Mouse (Mus musculus): ENCODE data around the gene Prkaa2.

The Prkaa2 gene

GRCm38 (mm10) chr4:105108641-105109198 lies 970 bp downstream of the Prkaa2 start:
- no peak for DNase-seq (ENCODE audit: low spot score)

DNA sequence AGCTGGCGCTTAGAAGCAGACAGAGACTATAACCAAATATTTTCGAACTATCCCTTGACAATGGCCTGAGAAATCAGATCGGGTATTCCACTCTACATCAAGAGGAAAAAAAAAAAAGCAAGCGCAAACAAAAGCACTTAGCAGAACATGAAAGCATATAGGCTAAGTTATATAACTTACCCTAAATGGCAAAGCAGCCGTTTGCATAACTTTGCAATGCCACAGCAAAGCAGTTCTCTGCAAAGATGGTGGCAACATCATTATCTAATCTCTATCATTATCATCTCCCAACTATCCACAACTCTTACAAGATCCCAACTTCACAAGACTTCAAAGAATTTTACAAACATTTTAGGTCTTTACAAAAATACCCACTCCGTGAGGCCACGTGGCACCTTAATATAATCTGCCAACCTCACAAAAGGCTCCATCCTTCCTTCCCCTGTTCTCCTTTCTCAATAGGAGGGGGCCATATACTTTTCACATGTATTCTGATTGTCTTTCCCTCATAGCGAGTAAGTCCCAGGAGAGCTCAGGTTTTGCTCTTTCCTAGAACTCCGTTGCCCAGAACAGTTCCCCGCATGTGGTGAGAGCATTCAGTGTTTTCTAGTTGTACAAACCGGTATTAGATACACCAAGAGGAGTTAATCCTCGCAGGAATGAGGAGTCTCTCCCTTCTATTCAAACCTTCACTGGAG lies 1.6 kb downstream of the Prkaa2 start:
- DNase-seq (ENCODE audit: low spot score), result no peak

DNA sequence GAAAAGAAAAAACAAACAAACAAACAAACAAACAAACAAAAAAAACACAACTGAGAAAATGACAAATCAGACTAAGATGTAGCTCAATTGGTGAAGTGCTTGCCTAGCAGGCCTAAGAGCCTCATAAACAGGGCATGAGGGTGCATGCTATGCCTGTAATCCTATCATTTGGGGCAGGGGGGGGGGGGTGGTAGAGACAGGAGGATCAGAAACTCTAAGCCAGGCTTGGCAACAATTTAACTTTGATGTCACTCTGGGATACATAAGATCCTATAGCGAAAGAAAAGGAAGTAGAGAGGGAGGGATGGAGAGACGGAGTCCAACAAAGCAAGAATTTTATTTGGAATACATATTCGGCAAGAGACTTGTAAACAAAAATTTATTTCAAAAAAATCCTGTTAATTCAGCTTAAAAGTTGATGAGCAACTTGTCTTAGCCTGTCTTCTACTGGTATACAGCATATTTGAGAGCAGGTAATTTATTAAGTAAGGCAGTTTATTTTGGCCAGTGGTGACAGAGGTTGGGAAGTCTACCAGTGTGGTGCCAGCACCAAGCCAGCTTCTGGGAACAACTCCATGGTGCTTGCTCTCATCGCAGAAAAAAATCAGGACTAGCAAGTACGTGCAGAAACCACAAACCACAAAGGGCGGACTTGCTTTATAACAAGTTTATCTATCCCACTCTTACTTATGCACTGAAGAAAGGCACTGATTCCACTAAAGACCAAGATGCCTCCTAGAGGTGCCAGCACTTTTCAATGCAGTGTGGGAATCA lies 5.4 kb downstream of the Prkaa2 start:
- no peak for DNase-seq (ENCODE audit: low spot score)

DNA sequence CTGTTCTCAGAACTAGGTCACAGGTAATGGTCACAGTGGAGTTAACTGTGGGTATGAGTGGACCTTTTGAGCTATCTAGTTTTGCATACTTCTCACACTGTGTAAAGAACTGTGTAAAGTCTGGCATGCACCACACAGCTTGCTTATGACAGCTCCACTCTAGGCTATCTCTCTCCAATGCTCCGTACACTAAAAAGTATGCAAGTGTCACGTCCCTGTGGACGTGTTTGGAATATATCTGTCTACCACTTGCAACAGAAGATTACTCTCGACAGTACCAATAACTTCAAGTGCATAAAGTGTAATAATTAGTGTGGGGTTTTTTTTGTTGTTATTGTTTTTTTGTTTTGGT lies 8.4 kb downstream of the Prkaa2 start:
- DNase-seq (ENCODE audit: low spot score), result no peak

GRCm38 (mm10) chr4:105100508-105101336 lies 9.0 kb downstream of the Prkaa2 start:
- DNase-seq (ENCODE audit: low spot score), result no peak

DNA sequence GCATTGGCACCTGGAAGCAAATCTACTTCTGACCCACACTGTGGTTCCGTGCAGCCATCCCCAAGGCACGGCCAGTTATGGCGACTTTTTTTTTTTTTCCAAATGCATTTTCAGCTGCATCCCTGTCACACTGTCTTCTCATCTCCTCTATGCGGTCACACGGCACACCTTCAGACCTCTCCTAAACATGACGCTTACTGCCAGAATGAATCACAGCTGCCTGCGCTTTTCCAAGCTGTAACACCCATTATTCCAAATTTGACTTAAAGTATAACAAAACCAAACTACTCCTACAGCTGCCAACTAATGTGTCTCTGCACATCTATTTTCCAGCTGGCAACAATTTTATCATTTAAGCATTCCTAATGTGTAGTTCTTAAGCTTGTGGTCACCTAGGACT lies 11.0 kb downstream of the Prkaa2 start:
- no peak for DNase-seq (ENCODE audit: low spot score)

GRCm38 (mm10) chr4:105098158-105098557 lies 11.5 kb downstream of the Prkaa2 start:
- DNase-seq (ENCODE audit: low spot score), result no peak

DNA sequence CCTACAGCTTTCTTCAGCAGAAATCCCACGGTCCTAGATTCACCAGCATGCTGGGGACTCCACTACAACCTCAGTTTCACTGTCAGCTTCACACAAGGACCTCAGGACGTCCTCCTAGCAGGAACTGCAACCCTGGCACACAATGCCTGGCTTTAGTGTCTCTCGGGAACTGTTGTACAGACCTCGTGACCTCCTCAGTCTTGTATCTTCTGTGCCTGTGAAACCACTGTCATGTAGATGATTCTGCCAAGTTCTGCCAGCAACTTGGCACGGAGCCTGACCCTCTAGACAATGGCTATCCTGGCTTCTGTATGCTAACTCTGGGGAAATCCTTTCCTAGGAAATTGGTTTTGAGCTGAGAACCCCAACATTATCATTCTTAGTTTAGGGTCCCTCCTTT lies 14.4 kb downstream of the Prkaa2 start:
- DNase-seq (ENCODE audit: low spot score), result no peak

DNA sequence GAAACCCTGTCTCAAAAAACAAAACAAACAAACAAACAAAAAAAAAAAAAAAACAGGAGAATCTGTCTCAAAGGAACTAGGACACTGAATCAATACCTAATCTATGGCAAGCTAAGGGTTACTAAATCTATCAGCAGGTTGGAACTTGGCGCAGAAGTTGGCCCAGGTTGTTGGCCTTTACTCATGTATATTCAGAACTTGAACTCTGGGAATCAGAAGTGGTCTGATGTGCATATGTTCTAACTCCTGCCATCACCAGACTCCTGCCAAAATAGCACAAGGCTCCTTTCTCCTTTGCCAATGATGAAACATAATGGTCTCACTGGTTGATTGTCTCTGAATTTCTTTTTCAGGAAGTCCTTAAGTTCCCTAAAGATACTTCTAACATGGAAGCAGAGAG lies 15.7 kb downstream of the Prkaa2 start:
- DNase-seq (ENCODE audit: low spot score), result no peak

GRCm38 (mm10) chr4:105090417-105090816 lies 19.3 kb downstream of the Prkaa2 start:
- no peak for DNase-seq (ENCODE audit: low spot score)

DNA sequence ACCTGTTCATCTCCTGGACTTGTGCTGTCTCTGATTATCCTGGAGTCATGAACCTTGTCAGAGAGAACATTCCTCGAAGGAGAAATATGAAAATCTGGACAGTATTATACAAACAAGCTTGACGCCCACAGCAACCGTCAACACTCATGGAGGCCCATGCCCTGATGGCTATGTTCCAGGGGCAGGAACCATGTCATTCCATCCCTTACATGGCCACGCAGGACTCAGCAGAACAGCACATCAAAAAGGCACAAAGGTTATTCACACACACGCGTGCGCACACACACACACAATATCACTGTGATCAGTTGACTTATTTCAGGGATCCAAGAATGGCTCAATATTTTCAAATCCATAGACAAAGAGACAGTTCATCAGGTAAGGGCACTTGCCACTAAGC lies 20.3 kb downstream of the Prkaa2 start:
- no peak for DNase-seq (ENCODE audit: low spot score)

DNA sequence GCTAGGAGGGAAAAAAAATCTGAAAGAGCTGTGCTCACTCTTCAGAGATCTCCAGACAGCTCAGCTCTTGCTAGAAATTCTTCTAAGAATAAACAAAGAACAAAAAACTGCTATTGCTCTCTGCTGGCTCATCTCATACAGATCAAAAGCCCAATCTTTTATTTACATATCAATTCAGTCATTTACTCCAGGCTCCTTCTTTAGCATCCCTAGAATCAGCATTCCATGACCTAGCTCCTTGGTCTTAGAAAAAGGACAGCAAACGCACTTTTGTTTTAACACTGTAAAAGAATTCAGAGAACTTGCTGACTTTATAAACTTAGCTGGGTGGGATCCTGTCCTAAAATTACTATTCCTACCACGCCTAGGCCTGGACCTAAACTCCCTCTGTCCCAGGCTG lies 21.0 kb downstream of the Prkaa2 start:
- no peak for DNase-seq (ENCODE audit: low spot score)

- DNase-seq (ENCODE audit: low spot score), result no peak
These were observed 33.5 kb downstream of the Prkaa2 start for GRCm38 (mm10) chr4:105076152-105076551.

DNA sequence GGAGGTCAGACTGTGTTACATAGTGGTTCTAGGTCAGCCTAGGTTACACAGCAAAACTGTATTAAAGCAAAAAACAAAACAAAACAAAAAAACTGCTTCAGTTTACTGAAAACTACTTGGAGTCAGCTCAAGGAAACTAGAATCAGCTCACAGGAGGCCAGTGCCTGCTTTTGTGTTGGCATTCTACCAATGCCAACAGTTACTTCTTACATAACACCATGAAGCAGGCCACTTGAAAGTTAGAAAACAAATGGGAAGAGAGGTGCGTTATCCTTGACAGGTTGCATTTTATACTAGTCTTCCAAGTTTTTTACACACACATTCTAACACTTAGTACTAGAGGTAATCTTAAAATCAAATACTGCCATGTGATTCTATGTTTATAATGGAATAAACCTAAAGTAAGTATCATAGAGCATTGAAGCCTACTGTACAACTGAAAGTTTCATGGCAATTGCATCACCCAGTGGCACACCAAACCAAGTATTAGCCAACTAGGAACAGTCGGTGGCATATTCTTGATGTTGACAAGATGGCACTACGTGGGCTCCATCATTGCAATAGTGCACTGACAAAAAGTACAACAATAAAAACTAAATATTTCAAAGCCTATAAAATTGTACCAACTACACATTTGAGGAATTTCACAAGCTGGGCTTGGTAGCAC lies 37.8 kb downstream of the Prkaa2 start:
- DNase-seq (ENCODE audit: low spot score), result no peak

DNA sequence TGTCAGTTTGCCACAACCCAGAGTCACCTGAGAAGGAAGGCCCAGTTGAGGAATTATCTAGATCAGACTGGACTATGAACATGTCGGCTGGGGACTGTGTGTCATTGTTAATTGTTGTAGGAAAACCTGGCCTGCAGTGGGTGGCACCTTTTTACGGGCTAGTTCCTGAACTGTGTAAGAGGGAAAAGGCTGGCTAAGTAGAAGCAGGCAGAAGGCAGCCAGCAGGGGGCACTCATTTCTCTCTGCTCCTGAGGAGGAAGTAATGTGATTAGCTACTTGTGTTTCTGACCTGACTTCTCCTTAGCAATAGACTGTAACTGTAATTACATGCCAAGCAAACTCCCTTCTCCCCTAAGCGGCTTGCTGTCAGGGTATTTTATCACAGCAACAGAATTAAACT lies 38.7 kb downstream of the Prkaa2 start:
- peak; percentile 75 for DNase-seq (ENCODE audit: low spot score)

- no peak for DNase-seq (ENCODE audit: low spot score)
These were observed 58.4 kb downstream of the Prkaa2 start for GRCm38 (mm10) chr4:105051291-105051690.

DNA sequence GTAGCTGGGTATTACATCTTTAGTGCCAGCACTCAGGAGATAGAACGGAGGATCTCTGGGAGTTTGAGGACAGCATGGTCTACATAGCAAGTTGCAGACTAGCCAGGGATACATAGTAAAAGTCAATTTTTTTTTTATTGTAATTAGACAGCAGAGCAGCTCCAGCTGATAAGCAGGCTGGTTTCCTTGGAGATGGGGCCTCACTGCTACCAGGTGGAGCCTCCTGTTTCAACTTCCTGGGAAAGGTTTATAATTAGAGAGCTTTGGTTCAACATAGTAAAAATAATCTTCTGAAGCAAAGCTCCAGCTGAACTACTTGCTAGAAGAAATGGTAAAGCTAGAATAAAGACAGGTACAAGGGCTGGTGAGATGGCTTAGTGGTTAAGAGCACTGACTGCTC lies 59.6 kb downstream of the Prkaa2 start:
- no peak for DNase-seq (ENCODE audit: low spot score)

DNA sequence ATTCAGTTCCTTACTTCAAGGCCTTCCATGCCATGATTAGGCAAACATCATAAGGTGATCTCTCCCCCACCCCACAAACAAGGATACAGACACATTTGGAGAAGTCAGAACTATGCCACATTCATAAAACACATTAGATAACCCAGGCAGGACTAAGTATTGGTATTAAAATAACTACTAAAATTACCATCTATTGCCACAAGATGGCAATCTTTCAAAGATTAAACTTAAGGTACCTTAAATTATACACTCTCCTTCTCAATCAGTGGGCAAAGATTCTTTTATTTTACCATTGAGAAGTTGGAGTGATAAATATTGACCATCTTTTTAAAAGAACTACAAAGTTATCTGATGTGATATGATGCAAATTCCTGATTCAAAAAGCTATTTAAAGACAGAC lies 75.4 kb downstream of the Prkaa2 start:
- no peak for DNase-seq (ENCODE audit: low spot score)

DNA sequence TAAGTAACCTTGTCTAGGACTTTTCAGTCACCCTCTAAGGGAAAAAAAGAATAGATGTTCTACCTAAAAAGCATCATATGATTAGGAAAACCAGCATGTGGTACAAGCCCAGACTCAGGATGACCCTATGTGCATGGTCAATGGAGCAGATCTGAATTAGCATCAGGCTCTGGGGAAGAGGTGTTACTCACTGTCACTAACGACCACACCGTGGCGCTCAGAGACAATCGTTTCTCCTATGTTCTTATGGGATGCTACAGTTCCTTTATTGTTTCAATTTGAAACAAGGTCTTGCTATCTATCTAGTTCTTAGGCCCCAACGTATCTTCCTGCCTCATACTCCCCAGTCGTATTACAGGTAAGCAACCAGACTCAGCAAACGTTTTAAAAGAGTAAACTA lies 76.5 kb downstream of the Prkaa2 start:
- DNase-seq (ENCODE audit: low spot score), result peak; percentile 36

- no peak for DNase-seq (ENCODE audit: low spot score)
These were observed 78.6 kb downstream of the Prkaa2 start for GRCm38 (mm10) chr4:105031104-105031503.

DNA sequence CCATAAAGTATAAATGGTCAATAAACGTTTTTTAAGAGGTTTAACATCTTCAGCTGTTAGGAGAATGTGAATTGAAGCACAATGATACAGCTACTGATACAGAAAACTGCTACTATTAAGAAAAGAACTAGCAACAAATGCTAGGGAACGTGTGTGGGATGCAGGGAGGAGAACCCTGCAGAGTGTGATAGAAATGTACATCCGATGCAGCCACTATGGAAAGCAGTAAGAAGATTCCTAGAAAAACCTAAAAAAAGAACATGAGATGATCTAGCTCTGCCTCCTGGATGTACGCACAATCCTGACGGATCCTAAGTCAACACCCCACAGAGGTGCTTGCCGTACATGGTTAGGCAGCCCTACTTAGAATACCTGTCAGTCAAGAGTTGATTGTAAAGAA lies 82.4 kb downstream of the Prkaa2 start:
- DNase-seq (ENCODE audit: low spot score), result no peak

DNA sequence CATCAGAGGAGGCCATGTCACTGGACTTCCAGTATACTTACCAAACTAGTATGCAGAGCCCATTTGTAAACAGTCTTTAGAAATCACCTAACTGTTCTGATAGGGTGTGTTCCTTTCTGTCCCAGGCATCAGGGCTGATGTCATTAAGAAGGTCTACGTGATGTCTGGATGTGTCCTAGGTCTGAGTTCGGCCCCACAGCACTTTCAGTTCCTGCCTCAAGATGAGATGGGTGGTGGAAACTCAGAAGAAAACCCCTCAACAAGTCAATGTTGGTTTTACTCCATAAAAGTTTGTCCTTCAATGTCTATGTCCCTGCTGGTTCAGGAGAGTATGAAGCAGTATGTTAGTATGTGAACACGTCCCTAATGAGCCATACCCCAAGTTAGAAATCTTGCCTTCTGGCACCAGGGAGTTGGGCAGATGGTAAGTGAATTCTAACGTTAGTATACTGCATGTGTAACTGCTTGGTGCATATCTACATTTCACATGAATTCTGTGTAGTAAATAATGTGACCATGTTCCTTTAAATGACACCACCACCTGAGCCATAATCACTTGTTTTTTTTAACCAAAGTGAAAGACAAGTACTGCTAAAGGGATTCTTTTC lies 93.6 kb downstream of the Prkaa2 start:
- no peak for DNase-seq (ENCODE audit: low spot score)

Measured in embryo, embryonic 10 days (tissue).